In the genomic region with DNA sequence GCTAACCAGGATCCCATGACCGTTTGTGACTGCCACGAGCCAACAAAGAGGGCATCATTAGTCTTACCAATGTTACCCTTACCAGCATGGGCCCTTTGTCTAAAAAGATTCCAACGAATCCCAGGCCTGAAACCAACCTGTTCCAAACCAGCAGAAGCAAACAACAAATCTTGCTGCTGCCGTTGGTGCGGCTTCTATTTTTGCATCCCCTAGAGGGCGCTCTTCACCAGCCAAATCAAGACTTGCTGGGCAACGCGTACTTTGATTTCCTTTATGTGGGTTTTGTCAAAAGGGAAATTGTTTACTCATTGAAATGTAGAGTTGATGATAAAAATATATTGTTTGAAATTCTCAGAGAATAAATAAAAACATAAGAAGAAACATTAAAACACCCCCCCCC, we compare ENCODE assay signal across 10 mouse cellular contexts. TPM values are rescaled to one million over a fixed set of nuclear protein-coding genes. Genes with fewer than 3 reads are reported as not detected.
DNase-seq lines count a peak whose midpoint lies in the region; ATAC-seq lines count a peak whose summit lies in the region.
"Had no signal": no experiment of that assay in that cellular context is flagged by ENCODE, and none has a peak within 500 bp of the region (broad histone marks: within the 10 kb centered on the region; RNA-seq: fewer than 3 reads in every experiment).

No protein-coding gene starts in this region.

- intact Hi-C loops in left cerebral cortex, postnatal 14 days (cut with DNase I), result loop anchor here (2.0 kb wide), 1 partner anchor 42 kb away; no protein-coding TSS in a partner anchor

- H3K36me3 ChIP-seq in liver, embryonic 12.5 days, result no peaks in the 10 kb centered on the region
- H3K36me3 ChIP-seq: neural tube, embryonic 13.5 days had no signal

- WGBS in liver, embryonic 12.5 days (ENCODE audit: insufficient replicate concordance), result 24% methylated on average over 8 of the region's 8 CpGs

- H3K27ac ChIP-seq in liver, embryonic 12.5 days, result no peak overlapping the region
- H3K27ac ChIP-seq: neural tube, embryonic 13.5 days had no signal

- peak; percentile 44 for DNase-seq in liver
- peak; percentile 74 for DNase-seq in MN1 (ENCODE audit: low spot score)
- peak; percentile 86 for DNase-seq in brain, adult 2 months (ENCODE audit: low read depth, low spot score)
- peak; percentile 43 for DNase-seq in forelimb bud, embryonic 11.5 days (ENCODE audit: low read depth, low spot score)
- peak; percentile 61 to 80 for DNase-seq in left cerebral cortex, postnatal 14 days (ENCODE audit: low spot score in 2 of 2)
- peak; percentile 68 for DNase-seq in retina, embryonic 14.5 days (ENCODE audit: low spot score)

- no peaks in the 10 kb centered on the region for H3K9me3 ChIP-seq in liver, embryonic 12.5 days (replicated peaks)
- H3K9me3 ChIP-seq: neural tube, embryonic 13.5 days had no signal

- H3K4me1 ChIP-seq in liver, embryonic 12.5 days, result no peaks in the 10 kb centered on the region

- no peak overlapping the region for H3K4me2 ChIP-seq in liver, embryonic 12.5 days
- H3K4me2 ChIP-seq: neural tube, embryonic 13.5 days had no signal

- H3K27me3 ChIP-seq in liver, embryonic 12.5 days (replicated peaks), result no peaks in the 10 kb centered on the region
- H3K27me3 ChIP-seq: neural tube, embryonic 13.5 days had no signal

- no peak for ATAC-seq in liver, embryonic 12.5 days
- no peak for ATAC-seq in erythroblast, adult 5-6 weeks (replicated peaks; ENCODE audit: low FRiP score, poor library complexity, severe bottlenecking)

- no peak overlapping the region for H3K4me3 ChIP-seq in liver, embryonic 12.5 days
- H3K4me3 ChIP-seq: neural tube, embryonic 13.5 days had no signal

- no peak overlapping the region for H3K9ac ChIP-seq in liver, embryonic 12.5 days
- H3K9ac ChIP-seq: neural tube, embryonic 13.5 days had no signal

RNA-seq across cellular contexts. Expression of a gene that starts 25.8 kb away (rescaled TPM):
- polyA plus RNA-seq in liver, embryonic 12.5 days (2016; fragmentation: Nextera tagmentation; extraction: Ambion mirVana), result not detected in 2 replicates
- not detected for total RNA-seq in left cerebral cortex, postnatal 14 days (2021)
- not detected in 2 replicates for total RNA-seq in erythroblast, adult 5-6 weeks (2015; ENCODE audit: low replicate concordance)
- not detected in 2 replicates for total RNA-seq in erythroblast, adult 5-6 weeks (2017; ENCODE audit: low replicate concordance)
- polyA plus RNA-seq: heart, embryonic 14.5 days; neural tube, embryonic 13.5 days had no signal

RNA-seq across cellular contexts. Expression of a gene that starts 29.8 kb away (rescaled TPM):
- polyA plus RNA-seq in liver, embryonic 12.5 days (2016; fragmentation: Nextera tagmentation; extraction: Ambion mirVana), result not detected in 2 replicates
- not detected for total RNA-seq in left cerebral cortex, postnatal 14 days (2021)
- total RNA-seq in erythroblast, adult 5-6 weeks (2015; ENCODE audit: low replicate concordance), result not detected in 2 replicates
- total RNA-seq in erythroblast, adult 5-6 weeks (2017; ENCODE audit: low replicate concordance), result not detected in 2 replicates
- polyA plus RNA-seq: heart, embryonic 14.5 days; neural tube, embryonic 13.5 days had no signal

RNA-seq across cellular contexts. Expression of a gene that starts 39.1 kb away (rescaled TPM):
- not detected in 2 replicates for polyA plus RNA-seq in liver, embryonic 12.5 days (2016; fragmentation: Nextera tagmentation; extraction: Ambion mirVana)
- total RNA-seq in left cerebral cortex, postnatal 14 days (2021), result not detected
- total RNA-seq in erythroblast, adult 5-6 weeks (2015; ENCODE audit: low replicate concordance), result not detected in 2 replicates
- not detected in 2 replicates for total RNA-seq in erythroblast, adult 5-6 weeks (2017; ENCODE audit: low replicate concordance)
- polyA plus RNA-seq: heart, embryonic 14.5 days; neural tube, embryonic 13.5 days had no signal

RNA-seq across cellular contexts. Expression of a gene that starts 55.3 kb away (rescaled TPM):
- not detected in 2 replicates for polyA plus RNA-seq in liver, embryonic 12.5 days (2016; fragmentation: Nextera tagmentation; extraction: Ambion mirVana)
- total RNA-seq in left cerebral cortex, postnatal 14 days (2021), result 10 to 100 TPM; 62.1 to 69.6 TPM
- total RNA-seq in erythroblast, adult 5-6 weeks (2015; ENCODE audit: low replicate concordance), result not detected in 2 replicates
- not detected in 2 replicates for total RNA-seq in erythroblast, adult 5-6 weeks (2017; ENCODE audit: low replicate concordance)
- polyA plus RNA-seq: heart, embryonic 14.5 days had no signal
